Mouse (Mus musculus): ENCODE data around the gene Evi5. TPM values are rescaled to one million over a fixed set of nuclear protein-coding genes. Genes with fewer than 3 reads are reported as not detected.

Gene Evi5
- polyA plus RNA-seq, 1 experiment from 2014 or later = 51.7 TPM

DNA sequence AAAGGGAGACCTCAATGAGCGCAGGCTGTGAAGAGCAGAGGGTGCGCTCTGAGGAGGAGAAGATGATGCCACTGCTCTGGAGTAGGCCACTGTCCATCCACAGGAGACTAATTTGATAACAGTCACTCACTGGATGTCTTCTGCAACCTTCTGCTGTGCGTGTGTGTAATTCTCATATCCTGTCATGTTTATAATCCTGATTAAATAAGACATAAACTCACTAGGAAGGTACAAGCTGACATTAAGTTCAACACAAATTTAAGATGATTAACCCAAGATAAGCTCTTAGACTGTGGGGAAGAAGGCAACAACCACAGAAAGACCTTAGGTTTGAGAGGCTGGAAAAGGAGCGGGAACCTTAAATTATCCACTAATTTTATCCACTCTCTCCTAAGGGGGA is 109.0 kb downstream of the Evi5 start:
- 0 out of 2 replicates have a peak, but pooled peaks cover 5% of the 10 kb centered on the region for H3K9me3 ChIP-seq (replicated peaks)
- peaks cover 7% of the 10 kb centered on the region for H3K36me3 ChIP-seq (ENCODE audit: poor library complexity, severe bottlenecking)
- no peaks in the 10 kb centered on the region for H3K4me1 ChIP-seq
- no peak overlapping the region for H3K4me3 ChIP-seq
- ATAC-seq = no peak
- H3K9ac ChIP-seq = no peak overlapping the region
- no peak overlapping the region for H3K27ac ChIP-seq
- WGBS = 97% methylated on average over 4 of the region's 4 CpGs
- no peaks in the 10 kb centered on the region for H3K27me3 ChIP-seq
- H3K4me2 ChIP-seq = no peak overlapping the region

DNA sequence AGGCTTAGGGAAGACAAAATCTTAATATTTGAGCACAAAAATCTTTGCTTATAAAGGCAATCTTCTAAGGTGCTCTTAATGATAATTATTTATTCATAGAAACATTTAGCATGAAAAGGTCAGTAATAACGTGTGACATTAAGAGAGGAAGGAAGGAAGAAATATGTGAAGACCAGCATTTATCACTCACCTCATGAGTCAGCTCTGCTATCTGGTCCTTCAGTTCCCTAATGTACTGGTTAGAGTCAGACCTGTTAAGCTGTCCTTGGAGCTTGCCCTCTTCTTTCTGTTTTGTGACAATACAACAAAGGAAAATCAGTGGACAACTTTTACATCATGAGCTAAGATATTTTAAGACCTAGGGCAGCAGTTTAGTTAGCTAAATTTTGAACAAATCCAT is 110.4 kb downstream of the Evi5 start:
- Histone ChIP-seq H3K4me2 (no peak overlapping the region), H3K27ac (no peak overlapping the region), H3K4me1 (no peaks in the 10 kb centered on the region), H3K9ac (no peak overlapping the region), H3K9me3 (replicated peaks) (0 out of 2 replicates have a peak, but pooled peaks cover 5% of the 10 kb centered on the region), H3K36me3 (ENCODE audit: poor library complexity, severe bottlenecking) (peaks cover 7% of the 10 kb centered on the region), H3K27me3 (no peaks in the 10 kb centered on the region), H3K4me3 (no peak overlapping the region)
- no peak for ATAC-seq
- WGBS = 81% methylated on average over 1 of the region's 1 CpGs

DNA sequence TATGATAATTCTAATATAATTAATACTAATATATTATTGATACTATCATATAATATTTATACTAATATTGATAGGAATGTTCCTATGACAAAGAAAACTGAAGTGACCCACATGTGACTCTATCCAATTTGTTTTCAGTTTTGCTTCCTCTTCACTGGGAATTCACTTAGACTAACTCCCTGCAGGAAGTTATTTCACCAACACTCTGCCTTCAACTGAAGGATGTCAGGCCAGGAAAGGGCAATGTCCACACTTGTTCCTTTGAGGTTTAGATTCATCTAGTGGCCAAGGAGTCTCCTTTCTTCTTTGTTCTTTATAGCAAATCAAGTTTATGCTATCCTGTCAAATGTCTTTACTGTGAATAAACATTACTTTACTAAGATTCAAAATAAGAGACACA is 111.2 kb downstream of the Evi5 start:
- no peak overlapping the region for H3K9ac ChIP-seq
- H3K4me2 ChIP-seq = no peak overlapping the region
- H3K27ac ChIP-seq = no peak overlapping the region
- H3K36me3 ChIP-seq (ENCODE audit: poor library complexity, severe bottlenecking) = peaks cover 7% of the 10 kb centered on the region
- H3K4me3 ChIP-seq = no peak overlapping the region
- no peak for ATAC-seq
- H3K27me3 ChIP-seq = no peaks in the 10 kb centered on the region
- H3K4me1 ChIP-seq = no peaks in the 10 kb centered on the region
- 0 out of 2 replicates have a peak, but pooled peaks cover 5% of the 10 kb centered on the region for H3K9me3 ChIP-seq (replicated peaks)

DNA sequence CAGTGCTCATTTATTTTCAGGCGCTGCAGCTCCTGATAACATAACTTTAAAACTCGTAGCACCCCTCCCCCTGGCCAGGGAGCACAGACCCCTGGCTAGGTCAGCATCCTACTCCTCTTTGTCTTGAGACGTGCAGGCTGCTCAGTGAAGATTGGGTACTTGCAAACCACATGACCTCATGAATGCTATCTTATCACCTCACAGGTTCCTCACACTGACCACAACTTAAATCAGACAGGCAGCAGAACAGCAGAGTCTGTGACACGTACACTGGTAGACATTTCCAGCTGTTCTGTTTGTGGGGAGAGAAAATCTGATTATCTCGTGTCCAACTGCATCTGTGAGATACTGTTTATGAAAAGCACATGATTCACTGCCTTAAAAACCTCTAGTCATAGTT is 115.8 kb downstream of the Evi5 start:
- no peak for ATAC-seq
- 70% methylated on average over 5 of the region's 5 CpGs for WGBS
- Histone ChIP-seq H3K4me3 (no peak overlapping the region), H3K9ac (no peak overlapping the region), H3K27ac (no peak overlapping the region), H3K4me2 (no peak overlapping the region), H3K27me3 (no peaks in the 10 kb centered on the region), H3K4me1 (no peaks in the 10 kb centered on the region), H3K36me3 (ENCODE audit: poor library complexity, severe bottlenecking) (no peaks in the 10 kb centered on the region), H3K9me3 (replicated peaks) (no peaks in the 10 kb centered on the region)

DNA sequence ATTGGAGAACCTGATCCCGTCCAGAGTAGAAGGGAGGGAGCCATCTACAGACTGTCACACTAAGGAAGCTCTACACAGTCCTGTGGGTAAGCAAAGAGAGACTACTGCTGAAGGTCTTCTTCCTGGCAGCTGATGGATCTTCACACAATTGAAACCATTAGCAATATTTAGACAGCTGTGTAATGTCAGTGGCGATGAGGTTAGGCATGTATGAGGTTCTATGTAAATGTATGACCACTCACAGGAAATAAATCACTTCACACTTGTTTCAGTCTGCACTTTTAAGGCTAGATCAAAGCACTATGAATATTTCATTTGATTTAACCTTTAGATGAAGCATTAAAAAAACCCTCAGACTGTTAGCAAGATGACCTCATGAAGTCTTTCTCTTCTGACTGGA is 118.8 kb downstream of the Evi5 start:
- no peak overlapping the region for H3K27ac ChIP-seq
- no peak for ATAC-seq
- H3K4me1 ChIP-seq = no peaks in the 10 kb centered on the region
- H3K27me3 ChIP-seq = no peaks in the 10 kb centered on the region
- no peak overlapping the region for H3K4me2 ChIP-seq
- no peaks in the 10 kb centered on the region for H3K9me3 ChIP-seq (replicated peaks)
- no peak overlapping the region for H3K9ac ChIP-seq
- H3K36me3 ChIP-seq (ENCODE audit: poor library complexity, severe bottlenecking) = no peaks in the 10 kb centered on the region
- WGBS = 73% methylated on average over 2 of the region's 2 CpGs
- no peak overlapping the region for H3K4me3 ChIP-seq

DNA sequence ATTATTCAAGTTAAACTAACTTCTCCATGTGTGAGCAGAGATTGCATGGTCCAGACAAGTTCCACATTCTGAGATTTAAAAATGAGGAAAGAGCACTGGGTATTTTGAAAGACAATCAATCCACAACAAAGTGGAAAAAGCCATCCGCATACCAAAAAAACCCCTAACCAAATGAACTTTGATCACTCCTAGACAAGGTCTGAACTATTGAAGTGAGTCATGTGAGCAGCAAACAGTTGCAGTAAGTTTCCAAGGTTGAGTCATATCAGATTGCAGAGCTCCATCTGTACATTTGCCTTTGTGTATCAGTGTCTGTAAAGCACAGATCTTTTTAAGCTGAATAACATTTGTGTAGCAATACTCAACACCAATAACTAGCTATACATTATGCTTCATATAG is 120.2 kb downstream of the Evi5 start:
- Histone ChIP-seq H3K27me3 (no peaks in the 10 kb centered on the region), H3K4me2 (no peak overlapping the region), H3K4me3 (no peak overlapping the region), H3K9me3 (replicated peaks) (no peaks in the 10 kb centered on the region), H3K4me1 (no peaks in the 10 kb centered on the region), H3K27ac (no peak overlapping the region), H3K36me3 (ENCODE audit: poor library complexity, severe bottlenecking) (no peaks in the 10 kb centered on the region), H3K9ac (no peak overlapping the region)
- WGBS = 97% methylated on average over 1 of the region's 1 CpGs
- no peak for ATAC-seq

DNA sequence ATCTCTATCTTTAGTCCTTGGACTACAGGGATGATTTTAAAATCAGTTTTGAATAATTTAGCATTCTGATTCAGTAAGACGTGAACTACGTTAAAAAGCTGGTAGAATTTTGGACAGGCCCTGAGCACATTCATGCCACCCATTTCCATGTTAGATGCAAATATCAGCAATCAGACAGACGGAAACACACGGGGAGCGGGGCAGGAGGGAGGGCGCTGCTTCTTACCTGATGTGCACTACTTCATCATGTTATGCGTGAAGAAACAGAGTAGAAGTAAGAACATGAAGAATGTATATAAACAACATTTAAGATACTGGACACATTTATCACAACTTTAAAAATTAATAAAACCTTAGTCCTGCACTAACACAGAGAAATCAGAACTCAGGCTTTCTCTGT is 121.3 kb downstream of the Evi5 start:
- H3K36me3 ChIP-seq (ENCODE audit: poor library complexity, severe bottlenecking) = no peaks in the 10 kb centered on the region
- 93% methylated on average over 7 of the region's 7 CpGs for WGBS
- ATAC-seq = no peak
- no peaks in the 10 kb centered on the region for H3K27me3 ChIP-seq
- H3K27ac ChIP-seq = no peak overlapping the region
- no peak overlapping the region for H3K4me2 ChIP-seq
- no peaks in the 10 kb centered on the region for H3K9me3 ChIP-seq (replicated peaks)
- H3K4me3 ChIP-seq = no peak overlapping the region
- no peak overlapping the region for H3K9ac ChIP-seq
- H3K4me1 ChIP-seq = no peaks in the 10 kb centered on the region

DNA sequence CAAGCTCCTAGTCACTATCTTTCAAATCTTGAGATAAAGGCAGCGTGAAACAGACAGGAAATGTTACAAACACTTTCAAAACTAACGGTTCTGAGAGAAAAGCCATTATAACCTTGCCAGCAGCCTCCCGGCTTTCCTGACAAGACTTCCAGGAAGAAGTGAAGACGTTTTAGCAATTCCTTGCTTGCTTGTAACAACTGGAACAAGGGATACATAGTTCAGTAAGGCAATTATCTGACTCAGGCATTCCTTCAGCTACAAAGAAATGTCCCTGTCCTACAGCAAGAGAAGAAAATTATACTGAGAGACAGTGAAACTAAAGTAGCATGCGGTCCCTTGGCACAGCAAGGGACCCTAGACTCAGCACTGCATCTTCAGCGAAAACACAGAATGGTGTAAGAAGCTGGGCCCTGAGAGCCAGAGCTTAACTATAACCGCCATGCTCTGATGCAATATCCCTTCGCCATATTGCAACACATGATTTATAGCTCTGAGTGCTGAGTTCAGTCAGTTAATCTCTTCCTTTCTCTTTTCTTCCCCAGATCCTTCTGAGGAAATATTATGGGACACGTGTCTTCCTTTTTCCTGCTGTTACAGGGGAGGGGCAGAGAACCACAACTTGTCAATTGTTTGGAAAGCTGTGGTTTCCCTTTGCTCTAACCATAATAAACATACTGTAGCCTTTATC is 125.5 kb downstream of the Evi5 start:
- no peaks in the 10 kb centered on the region for H3K27me3 ChIP-seq
- no peaks in the 10 kb centered on the region for H3K9me3 ChIP-seq (replicated peaks)
- 83% methylated on average over 9 of the region's 9 CpGs for WGBS
- no peak overlapping the region for H3K27ac ChIP-seq
- H3K36me3 ChIP-seq (ENCODE audit: poor library complexity, severe bottlenecking) = peaks cover 4% of the 10 kb centered on the region
- no peak overlapping the region for H3K4me3 ChIP-seq
- H3K9ac ChIP-seq = no peak overlapping the region
- ATAC-seq = no peak
- H3K4me1 ChIP-seq = no peaks in the 10 kb centered on the region
- no peak overlapping the region for H3K4me2 ChIP-seq

DNA sequence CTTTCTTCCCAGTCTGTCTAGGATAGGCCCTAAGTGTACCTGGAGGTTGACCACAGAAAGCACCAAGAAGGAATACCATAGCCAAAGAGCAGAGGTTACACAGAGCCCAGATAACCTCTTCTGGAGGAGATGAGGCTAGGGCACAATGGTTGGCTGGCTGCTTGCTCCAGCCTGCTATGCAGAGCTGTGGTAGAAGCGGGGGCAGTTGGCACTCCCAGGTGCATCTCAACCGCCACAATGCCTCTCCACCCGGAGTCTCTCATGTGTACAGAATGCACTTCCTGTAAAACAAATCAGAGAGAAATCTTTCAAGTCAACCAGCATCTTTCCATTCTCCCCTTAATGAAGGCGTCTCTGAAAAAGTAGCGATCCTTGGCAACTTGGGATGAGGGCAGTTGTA is 135.9 kb downstream of the Evi5 start:
- no peak overlapping the region for H3K9ac ChIP-seq
- no peak overlapping the region for H3K4me2 ChIP-seq
- no peak overlapping the region for H3K4me3 ChIP-seq
- H3K9me3 ChIP-seq (replicated peaks) = no peaks in the 10 kb centered on the region
- H3K36me3 ChIP-seq (ENCODE audit: poor library complexity, severe bottlenecking) = no peaks in the 10 kb centered on the region; the same call in 1 of the 2 replicates
- no peaks in the 10 kb centered on the region for H3K4me1 ChIP-seq
- H3K27me3 ChIP-seq = no peaks in the 10 kb centered on the region
- no peak for ATAC-seq
- WGBS = 95% methylated on average over 5 of the region's 5 CpGs
- no peak overlapping the region for H3K27ac ChIP-seq

DNA sequence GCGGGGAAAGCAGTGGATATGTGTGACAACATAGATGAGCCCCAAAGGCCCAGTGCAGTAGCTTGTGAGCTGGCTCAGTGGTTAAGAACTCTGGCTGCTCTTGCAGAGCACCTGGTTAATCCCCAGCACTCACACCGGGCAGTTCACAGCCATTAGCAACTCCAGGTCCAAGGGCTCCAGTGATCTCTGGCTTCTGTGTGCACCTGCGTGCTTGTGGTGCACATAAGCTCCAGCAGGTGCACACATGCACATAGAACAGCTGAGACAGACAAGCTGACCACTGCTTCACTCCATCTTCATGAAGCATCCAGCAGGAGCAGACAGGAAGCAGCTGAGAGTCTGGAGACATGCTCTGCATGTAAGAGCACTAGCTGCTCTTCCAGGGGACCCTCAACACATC is 136.6 kb downstream of the Evi5 start:
- WGBS = 81% methylated on average over 3 of the region's 3 CpGs
- Histone ChIP-seq H3K4me2 (no peak overlapping the region), H3K4me1 (no peaks in the 10 kb centered on the region), H3K9me3 (replicated peaks) (no peaks in the 10 kb centered on the region), H3K27me3 (no peaks in the 10 kb centered on the region), H3K27ac (no peak overlapping the region), H3K36me3 (ENCODE audit: poor library complexity, severe bottlenecking) (no peaks in the 10 kb centered on the region; the same call in 1 of the 2 replicates), H3K9ac (no peak overlapping the region), H3K4me3 (no peak overlapping the region)
- no peak for ATAC-seq

DNA sequence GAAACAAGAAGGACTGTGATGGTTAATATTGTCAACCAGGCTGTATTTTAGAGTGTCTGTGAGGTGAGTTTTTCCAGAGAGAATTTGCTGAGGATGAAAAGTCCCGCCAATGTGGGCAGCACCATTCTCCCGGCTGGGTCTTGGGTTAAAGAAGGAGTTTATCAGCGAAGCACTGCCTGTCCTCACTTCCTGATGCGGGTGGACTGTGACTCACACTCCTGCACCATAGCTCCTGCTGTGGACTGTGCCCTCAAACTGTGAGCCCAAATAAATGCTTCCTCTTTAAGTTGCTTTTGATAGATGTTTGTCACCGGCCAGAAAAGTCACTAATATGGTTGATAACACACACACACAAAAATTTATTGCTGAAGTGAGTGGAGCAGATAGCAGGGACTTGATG is 138.7 kb downstream of the Evi5 start:
- no peak for ATAC-seq
- Histone ChIP-seq H3K27ac (no peak overlapping the region), H3K36me3 (ENCODE audit: poor library complexity, severe bottlenecking) (no peaks in the 10 kb centered on the region), H3K4me1 (no peaks in the 10 kb centered on the region), H3K9ac (no peak overlapping the region), H3K27me3 (peaks cover 12% of the 10 kb centered on the region), H3K4me2 (no peak overlapping the region), H3K4me3 (no peak overlapping the region), H3K9me3 (replicated peaks) (no peaks in the 10 kb centered on the region)
- 88% methylated on average over 5 of the region's 5 CpGs for WGBS

DNA sequence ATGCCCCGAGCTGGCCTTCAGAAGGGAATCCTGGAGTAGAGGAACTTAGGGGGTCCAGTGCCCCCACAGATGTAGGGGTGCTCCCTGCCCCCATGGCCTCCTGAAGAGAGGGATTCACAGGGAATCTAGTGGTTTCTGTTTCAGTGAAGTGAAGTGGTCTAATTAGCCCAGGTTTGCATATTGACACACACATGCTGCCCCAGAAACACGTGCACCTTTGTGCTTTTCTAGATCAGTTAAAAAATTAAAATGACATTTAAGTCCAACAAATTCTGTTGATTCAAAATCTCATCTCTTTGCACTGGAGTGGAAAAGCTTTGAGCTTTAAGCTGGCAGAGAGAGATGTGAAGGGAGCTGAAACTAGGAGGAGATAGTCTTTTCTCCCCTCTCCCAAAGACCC is 143.1 kb downstream of the Evi5 start:
- Histone ChIP-seq H3K27ac (no peak overlapping the region), H3K4me1 (no peaks in the 10 kb centered on the region; the same call in 1 of the 2 replicates), H3K27me3 (peaks cover 51% of the 10 kb centered on the region), H3K36me3 (ENCODE audit: poor library complexity, severe bottlenecking) (no peaks in the 10 kb centered on the region), H3K9me3 (replicated peaks) (no peaks in the 10 kb centered on the region), H3K4me2 (no peak overlapping the region), H3K9ac (no peak overlapping the region), H3K4me3 (no peak overlapping the region)
- ATAC-seq = no peak
- 28% methylated on average over 2 of the region's 2 CpGs for WGBS

DNA sequence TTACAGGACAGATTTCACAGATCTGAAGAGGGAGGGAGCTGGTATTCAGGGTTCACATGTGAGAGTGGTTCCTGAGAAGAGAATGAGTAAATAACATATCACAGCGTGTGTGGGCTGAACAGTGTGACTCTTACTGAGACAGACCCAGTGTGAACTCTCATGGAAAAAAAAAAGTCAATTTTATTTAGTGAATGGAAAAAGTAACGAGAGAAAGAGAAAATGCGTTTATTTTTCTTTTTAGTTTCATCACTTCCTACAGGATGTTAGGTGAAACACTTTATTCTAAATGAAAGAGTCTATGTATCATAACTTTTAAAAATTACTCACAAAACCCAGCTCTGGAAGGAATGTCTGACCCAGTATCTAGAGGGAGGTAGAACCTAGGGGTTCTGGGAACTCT is 143.5 kb downstream of the Evi5 start:
- Histone ChIP-seq H3K4me1 (peaks cover 4% of the 10 kb centered on the region), H3K36me3 (ENCODE audit: poor library complexity, severe bottlenecking) (no peaks in the 10 kb centered on the region), H3K9ac (no peak overlapping the region), H3K4me3 (no peak overlapping the region), H3K9me3 (replicated peaks) (no peaks in the 10 kb centered on the region), H3K4me2 (no peak overlapping the region), H3K27ac (no peak overlapping the region), H3K27me3 (peaks cover 55% of the 10 kb centered on the region)
- no peak for ATAC-seq
- 51% methylated on average over 3 of the region's 3 CpGs for WGBS

All from forebrain, embryonic 13.5 days (tissue).